Mouse (Mus musculus) myocyte (in vitro differentiated cells): ENCODE measurements around the gene Ramp2. TPM values are rescaled to one million over a fixed set of nuclear protein-coding genes. Genes with fewer than 3 reads are reported as not detected.
A peak's percentile ranks its signal among the peaks of the same experiment; 100 is the strongest.

Experiments
- H3K27me3 ChIP-seq: one replicate; pipeline ENCODE4 v1.6.1; 2011; ENCODE audit not compliant: control insufficient read depth, insufficient read depth, insufficient read length
- H3K36me3 ChIP-seq: one replicate; pipeline ENCODE4 v1.6.1; 2011; ENCODE audit not compliant: control insufficient read depth, insufficient read depth
- H3K4me2 ChIP-seq: one replicate; pipeline ENCODE4 v1.6.1; 2011; ENCODE audit warnings: low read depth, control low read depth
- H3K4me3 ChIP-seq: one replicate; pipeline ENCODE4 v1.5.1; 2011; ENCODE audit warnings: mild to moderate bottlenecking, control low read depth, moderate library complexity
- H3K79me2 ChIP-seq: one replicate; pipeline ENCODE4 v1.6.1; 2011; ENCODE audit not compliant: control insufficient read depth, insufficient read depth
- H3ac ChIP-seq: one replicate; pipeline ENCODE4 v1.6.1; 2011; ENCODE audit not compliant: control insufficient read depth, insufficient read length
- CEBPB ChIP-seq: IDR thresholded peaks from 2 replicates; pipeline ENCODE4 v1.6.1; 2011; ENCODE audit warnings: mild to moderate bottlenecking, moderate library complexity; ENCODE audit not compliant: poor library complexity, insufficient read depth, severe bottlenecking
- E2F4 ChIP-seq: IDR thresholded peaks from one replicate; pipeline ENCODE4 v1.6.1; 2011; ENCODE audit warnings: mild to moderate bottlenecking, control low read depth, moderate library complexity; ENCODE audit not compliant: insufficient read depth
- MAX ChIP-seq: IDR thresholded peaks from one replicate; pipeline ENCODE4 v1.6.1; 2011; ENCODE audit warnings: low read depth, mild to moderate bottlenecking, control low read depth
- MYOD1 ChIP-seq, 3 experiments: IDR thresholded peaks; one replicate each; pipeline ENCODE4 v1.6.1; 2011; ENCODE audit warnings: control low read depth in 2 of 3, low read depth in 2 of 3, mild to moderate bottlenecking in 2 of 3, moderate library complexity in 1 of 3; ENCODE audit not compliant: insufficient read length in 2 of 3, control insufficient read depth in 1 of 3
- MYOG ChIP-seq, 3 experiments: IDR thresholded peaks; one replicate each; pipeline ENCODE4 v1.6.1; 2011; ENCODE audit warnings: control low read depth in 2 of 3, low read depth in 2 of 3, mild to moderate bottlenecking in 2 of 3; ENCODE audit not compliant: insufficient read length in 2 of 3, control insufficient read depth in 1 of 3, insufficient read depth in 1 of 3
- POLR2A ChIP-seq: IDR thresholded peaks from one replicate; pipeline ENCODE4 v1.6.1; 2011; ENCODE audit warnings: low read depth, mild to moderate bottlenecking, control low read depth, moderate library complexity; ENCODE audit not compliant: insufficient read length
- POLR2AphosphoS2 ChIP-seq: IDR thresholded peaks from one replicate; pipeline ENCODE4 v1.6.1; 2011; ENCODE audit warnings: low read depth, control low read depth; ENCODE audit not compliant: insufficient read length
- REST ChIP-seq: IDR thresholded peaks from one replicate; pipeline ENCODE4 v1.6.1; 2011; ENCODE audit warnings: mild to moderate bottlenecking, control low read depth, moderate library complexity; ENCODE audit not compliant: insufficient read depth, insufficient read length
- SRF ChIP-seq: IDR thresholded peaks from one replicate; pipeline ENCODE4 v1.6.1; 2011; ENCODE audit warnings: low read depth; ENCODE audit not compliant: control insufficient read depth, insufficient read length
- TCF12 ChIP-seq: IDR thresholded peaks from one replicate; pipeline ENCODE4 v1.6.1; 2011; ENCODE audit warnings: mild to moderate bottlenecking, control low read depth; ENCODE audit not compliant: poor library complexity, insufficient read depth, severe bottlenecking
- TCF3 ChIP-seq: IDR thresholded peaks from one replicate; pipeline ENCODE4 v1.6.1; 2011; ENCODE audit warnings: low read depth, control low read depth; ENCODE audit not compliant: insufficient read length
- USF1 ChIP-seq: IDR thresholded peaks from one replicate; pipeline ENCODE4 v1.6.1; 2011; ENCODE audit warnings: low read depth, mild to moderate bottlenecking, control low read depth, moderate library complexity
- polyA plus RNA-seq: library from polyadenylated mRNA; unstranded; fragments of >200 nt; fragmentation: generic; extraction: Trizol; gene quantifications from one replicate; pipeline ENCODE4 v1.2.1, GENCODE M21; 2012; ENCODE audit warnings: missing spikeins

Gene Ramp2
- polyA plus RNA-seq, 1 experiment = 2.5 TPM

DNA sequence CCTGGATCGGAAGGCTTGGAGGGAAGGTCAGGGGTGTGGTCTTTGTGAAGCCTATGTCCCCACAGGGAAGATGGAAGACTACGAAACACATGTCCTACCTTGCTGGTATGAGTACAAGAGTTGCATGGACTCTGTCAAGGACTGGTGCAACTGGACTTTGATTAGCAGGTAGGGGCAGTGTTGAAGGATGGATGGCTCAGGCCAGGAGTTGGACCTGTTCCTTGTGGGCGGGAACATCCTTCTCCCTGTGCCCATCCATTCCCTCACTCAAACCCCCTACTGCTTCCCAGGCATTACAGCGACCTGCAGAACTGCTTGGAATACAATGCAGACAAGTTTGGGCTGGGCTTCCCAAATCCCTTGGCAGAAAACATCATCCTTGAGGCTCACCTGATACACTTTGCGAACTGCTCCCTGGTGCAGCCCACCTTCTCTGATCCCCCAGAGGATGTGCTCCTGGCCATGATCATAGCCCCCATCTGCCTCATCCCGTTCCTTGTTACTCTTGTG, 1.7 kb downstream of the Ramp2 start:
- H3ac ChIP-seq = no peak overlapping the region
- no peak for TF ChIP-seq CEBPB
- no peak for TF ChIP-seq SRF
- no peak for TF ChIP-seq POLR2A
- no peak for TF ChIP-seq TCF12
- TF ChIP-seq MAX = no peak
- no peak for TF ChIP-seq REST
- TF ChIP-seq MYOD1 (IDR thresholded peaks at IDR 0.05; ENCODE audit: control insufficient read depth in 1 of 3, insufficient read length in 2 of 3, low read depth in 2 of 3) = no peak
- no peak for TF ChIP-seq POLR2AphosphoS2
- no peak for TF ChIP-seq MYOG (IDR thresholded peaks at IDR 0.05; ENCODE audit: control insufficient read depth in 1 of 3, insufficient read depth in 1 of 3, insufficient read length in 2 of 3, low read depth in 2 of 3)
- no peak for TF ChIP-seq TCF3
- no peak for TF ChIP-seq E2F4
- TF ChIP-seq USF1 = no peak
- H3K36me3 ChIP-seq = no peaks in the 10 kb centered on the region
- no peak overlapping the region for H3K4me3 ChIP-seq
- no peaks in the 10 kb centered on the region for H3K27me3 ChIP-seq
- no peak overlapping the region for H3K4me2 ChIP-seq
- no peaks in the 10 kb centered on the region for H3K79me2 ChIP-seq

DNA sequence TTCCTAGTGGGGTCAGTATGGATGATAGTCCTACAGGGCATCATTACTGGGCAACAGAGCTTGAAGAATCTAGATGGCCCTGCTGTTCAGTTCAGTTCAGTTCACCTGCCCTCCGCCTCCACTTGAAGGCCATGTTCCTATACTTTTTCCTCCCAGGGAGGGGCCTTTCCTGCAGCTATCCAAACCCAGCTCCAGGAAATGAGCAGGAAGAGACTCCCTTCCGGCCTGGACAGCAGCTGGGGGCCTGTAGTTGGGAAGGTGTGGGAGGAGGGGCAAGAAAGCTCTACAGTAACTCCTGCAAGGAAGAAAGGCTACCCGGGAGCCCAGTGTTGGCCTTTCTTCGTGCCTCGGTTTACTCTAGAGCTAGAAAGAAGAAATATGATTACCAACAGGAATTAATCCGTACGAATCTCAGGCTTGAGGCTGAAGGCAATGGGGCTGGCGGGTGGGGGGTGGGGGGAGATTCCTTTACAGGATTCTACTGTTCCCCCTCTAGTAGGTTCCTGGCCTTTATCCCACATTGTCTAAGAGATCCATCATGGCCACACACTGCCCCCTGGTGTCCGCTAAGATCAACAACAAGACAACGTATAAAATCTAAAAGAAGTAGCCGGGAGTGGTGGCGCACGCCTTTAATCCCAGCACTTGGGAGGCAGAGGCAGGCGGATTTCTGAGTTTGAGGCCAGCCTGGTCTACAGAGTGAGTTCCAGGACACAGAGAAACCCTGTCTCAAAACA, 2.6 kb downstream of the Ramp2 start:
- TF ChIP-seq MAX (no peak), USF1 (no peak)
- Histone ChIP-seq H3K4me2 (no peak overlapping the region), H3K4me3 (no peak overlapping the region), H3ac (no peak overlapping the region), H3K36me3 (no peaks in the 10 kb centered on the region), H3K79me2 (no peaks in the 10 kb centered on the region), H3K27me3 (no peaks in the 10 kb centered on the region)

DNA sequence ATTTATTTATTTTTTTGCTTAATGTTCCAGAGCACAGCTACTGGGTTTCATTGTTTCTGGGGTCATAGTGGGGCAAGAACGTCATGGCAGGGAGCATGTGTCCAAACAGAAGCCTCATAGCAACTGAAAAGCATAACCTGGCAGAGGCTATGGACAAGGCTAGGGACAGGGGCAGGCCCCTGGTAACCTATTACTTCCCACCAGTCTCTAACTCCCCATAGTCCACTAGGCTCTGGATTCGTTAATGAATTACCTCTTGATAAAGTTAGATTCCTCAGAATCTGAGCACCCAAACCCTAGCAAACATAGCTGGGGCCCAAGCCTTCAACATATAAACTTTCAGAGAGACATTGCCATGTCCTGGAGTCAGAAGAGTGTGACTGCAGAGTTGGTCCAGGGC, 5.2 kb downstream of the Ramp2 start:
- no peak overlapping the region for H3K4me2 ChIP-seq
- peaks cover 9% of the 10 kb centered on the region for H3K79me2 ChIP-seq
- no peak for TF ChIP-seq SRF
- no peak for TF ChIP-seq E2F4
- TF ChIP-seq REST = no peak
- no peak for TF ChIP-seq CEBPB
- no peak for TF ChIP-seq USF1
- TF ChIP-seq TCF12 = no peak
- TF ChIP-seq POLR2A = no peak
- TF ChIP-seq MAX = no peak
- TF ChIP-seq POLR2AphosphoS2 = no peak
- no peak for TF ChIP-seq MYOD1 (IDR thresholded peaks at IDR 0.05; ENCODE audit: control insufficient read depth in 1 of 3, insufficient read length in 2 of 3, low read depth in 2 of 3)
- no peak for TF ChIP-seq MYOG (IDR thresholded peaks at IDR 0.05; ENCODE audit: control insufficient read depth in 1 of 3, insufficient read depth in 1 of 3, insufficient read length in 2 of 3, low read depth in 2 of 3)
- TF ChIP-seq TCF3 = no peak
- H3K27me3 ChIP-seq = no peaks in the 10 kb centered on the region
- H3ac ChIP-seq = no peak overlapping the region
- no peak overlapping the region for H3K4me3 ChIP-seq
- no peaks in the 10 kb centered on the region for H3K36me3 ChIP-seq

DNA sequence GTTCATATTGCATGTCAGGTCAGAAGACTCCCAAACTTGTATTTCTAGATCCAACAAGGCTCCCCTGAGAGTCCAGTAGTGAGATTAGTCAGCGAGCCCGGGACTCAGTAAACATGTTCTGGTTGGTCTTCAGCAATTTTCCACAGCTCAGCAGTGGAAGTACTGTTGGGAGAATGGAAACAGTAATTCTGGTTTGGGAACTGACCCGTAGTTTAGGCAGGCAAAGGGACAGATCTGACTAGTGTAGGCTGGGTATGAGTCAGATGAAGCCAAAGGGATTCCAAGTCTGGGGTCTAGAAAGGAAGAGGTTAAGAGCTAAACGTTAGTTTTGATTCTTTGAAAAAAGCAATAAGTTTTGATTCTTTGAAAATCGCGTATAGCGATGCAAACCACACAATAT, 7.1 kb downstream of the Ramp2 start:
- Histone ChIP-seq H3ac (peak overlapping the region; percentile 68), H3K4me3 (peak overlapping the region; percentile 95), H3K27me3 (no peaks in the 10 kb centered on the region), H3K4me2 (peak overlapping the region; percentile 98), H3K36me3 (no peaks in the 10 kb centered on the region), H3K79me2 (peaks cover 9% of the 10 kb centered on the region)
- TF ChIP-seq TCF3 (no peak), MAX (no peak), MYOG (IDR thresholded peaks at IDR 0.05; ENCODE audit: control insufficient read depth in 1 of 3, insufficient read depth in 1 of 3, insufficient read length in 2 of 3, low read depth in 2 of 3) (no peak), CEBPB (no peak), E2F4 (no peak), MYOD1 (IDR thresholded peaks at IDR 0.05; ENCODE audit: control insufficient read depth in 1 of 3, insufficient read length in 2 of 3, low read depth in 2 of 3) (no peak), POLR2A (no peak), POLR2AphosphoS2 (no peak), SRF (no peak), REST (no peak), USF1 (no peak), TCF12 (no peak)
